Mouse (Mus musculus) intestine, postnatal 0 days (tissue): ENCODE results near the gene Arhgef28. TPM values are rescaled to one million over a fixed set of nuclear protein-coding genes. Genes with fewer than 3 reads are reported as not detected.

Experiments
- ATAC-seq: fragments of 200-750 bp; cut with Nextera tagmentation; 2 replicates; pipeline ENCODE4 v1.8.0; 2017; ENCODE audit warnings: mild to moderate bottlenecking, moderate TSS enrichment, moderate library complexity
- H3K27ac ChIP-seq: fragments of 300-500 bp; sonication (generic); 2 replicates; pipeline ENCODE4 v1.5.1; 2014; ENCODE audit warnings: mild to moderate bottlenecking, low read depth, low read length, moderate library complexity
- H3K27me3 ChIP-seq: fragments of 300-500 bp; sonication (generic); replicated peaks from 2 replicates; pipeline ENCODE4 v1.6.1; 2014; ENCODE audit warnings: low read length, mixed read lengths; ENCODE audit not compliant: control insufficient read depth, insufficient read depth
- H3K36me3 ChIP-seq: fragments of 300-500 bp; sonication (generic); 2 replicates; pipeline ENCODE4 v1.6.1; 2014; ENCODE audit warnings: mild to moderate bottlenecking, moderate library complexity; ENCODE audit not compliant: control insufficient read depth, insufficient read depth
- H3K4me1 ChIP-seq: fragments of 300-500 bp; sonication (generic); replicated peaks from 2 replicates; pipeline ENCODE4 v1.6.1; 2014; ENCODE audit warnings: antibody characterized with exemption, low read length, mixed read lengths; ENCODE audit not compliant: control insufficient read depth, insufficient read depth
- H3K4me2 ChIP-seq: fragments of 300-500 bp; sonication (generic); replicated peaks from 2 replicates; pipeline ENCODE4 v1.6.1; 2014; ENCODE audit warnings: low read depth, mild to moderate bottlenecking, moderate library complexity
- H3K4me3 ChIP-seq: fragments of 300-500 bp; sonication (generic); 2 replicates; pipeline ENCODE4 v1.5.1; 2014; ENCODE audit warnings: low read depth, low read length
- H3K9ac ChIP-seq: fragments of 300-500 bp; sonication (generic); 2 replicates; pipeline ENCODE4 v1.6.1; 2014; ENCODE audit warnings: mild to moderate bottlenecking, low read depth, low read length
- H3K9me3 ChIP-seq: fragments of 300-500 bp; sonication (generic); 2 replicates; pipeline ENCODE4 v1.6.1; 2016; ENCODE audit warnings: mixed run types; ENCODE audit not compliant: control insufficient read depth
- CTCF ChIP-seq: sonication (generic); IDR thresholded peaks from 2 replicates; pipeline ENCODE4 v1.5.1; 2016; ENCODE audit warnings: low read depth, mild to moderate bottlenecking, control low read depth, antibody characterized with exemption, moderate library complexity
- WGBS: fragments of 180-500 bp; shearing (Covaris S2); extraction: QIAGEN DNeasy Blood & Tissue Kit; methylation state at CpG from one replicate; pipeline ENCODE4 v1.1.7; 2014; 5-methylcytosine and 5-hydroxymethylcytosine counted together
- polyA plus RNA-seq: library from polyadenylated mRNA; unstranded; fragments of >200 nt; fragmentation: Nextera tagmentation; extraction: Ambion mirVana; gene quantifications from 2 replicates; pipeline ENCODE4 v1.2.1, GENCODE M21; 2015

Gene Arhgef28
- polyA plus RNA-seq, 1 experiment from 2014 or later, result 13.8 TPM

DNA sequence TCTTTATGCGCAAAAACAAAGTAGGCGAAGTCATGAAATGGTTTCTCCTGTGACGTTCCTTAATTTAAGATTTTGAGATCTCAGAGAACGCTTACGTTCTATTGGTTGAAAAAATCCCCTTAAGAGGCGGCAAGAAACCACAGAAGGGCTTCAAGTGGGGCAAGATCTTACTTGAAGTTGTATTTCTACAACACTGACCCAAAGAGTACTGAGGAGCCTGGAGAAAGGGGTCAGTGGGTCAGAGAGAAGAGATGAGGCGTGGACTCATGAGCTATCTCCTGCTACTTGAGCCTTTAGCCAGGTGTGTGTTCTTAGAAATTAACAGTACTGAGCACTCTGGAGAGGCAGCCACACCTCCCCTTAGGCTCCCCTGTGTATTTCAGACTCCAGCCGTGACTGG is 44.7 kb downstream of the Arhgef28 start:
- Histone ChIP-seq H3K36me3 (no peaks in the 10 kb centered on the region), H3K27me3 (no peaks in the 10 kb centered on the region), H3K4me2 (no peak overlapping the region), H3K9ac (no peak overlapping the region), H3K4me1 (peaks cover 5% of the 10 kb centered on the region; the same call in 1 of the 2 replicates), H3K4me3 (no peak overlapping the region), H3K27ac (no peak overlapping the region), H3K9me3 (no peaks in the 10 kb centered on the region)
- WGBS, result 94% methylated on average over 8 of the region's 8 CpGs
- TF ChIP-seq CTCF, result no peak
- ATAC-seq, result no peak

DNA sequence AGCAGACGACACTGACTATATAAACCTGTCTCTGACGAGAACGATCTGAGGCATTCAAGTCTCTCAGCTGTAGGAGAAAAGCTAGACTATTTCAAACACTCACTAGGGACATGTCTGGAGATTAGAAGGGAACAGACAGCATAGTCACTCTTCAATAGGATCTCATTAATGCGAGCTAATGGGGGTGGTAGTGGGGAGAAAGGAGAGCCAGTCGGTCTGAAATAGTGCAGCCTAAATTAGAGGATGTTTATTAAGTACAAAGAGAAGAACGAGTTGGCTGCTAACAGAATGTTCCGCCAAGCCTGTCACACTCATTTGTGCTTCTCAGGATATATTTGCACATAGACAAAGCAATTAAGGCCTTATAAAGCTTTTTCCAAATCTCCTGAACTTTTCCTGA is 49.6 kb downstream of the Arhgef28 start:
- Histone ChIP-seq H3K36me3 (no peaks in the 10 kb centered on the region), H3K4me1 (no peaks in the 10 kb centered on the region), H3K27me3 (no peaks in the 10 kb centered on the region), H3K4me3 (no peak overlapping the region), H3K9me3 (no peaks in the 10 kb centered on the region), H3K4me2 (no peak overlapping the region), H3K9ac (no peak overlapping the region), H3K27ac (no peak overlapping the region)
- no peak for ATAC-seq
- 69% methylated on average over 7 of the region's 7 CpGs for WGBS
- TF ChIP-seq CTCF, result no peak

DNA sequence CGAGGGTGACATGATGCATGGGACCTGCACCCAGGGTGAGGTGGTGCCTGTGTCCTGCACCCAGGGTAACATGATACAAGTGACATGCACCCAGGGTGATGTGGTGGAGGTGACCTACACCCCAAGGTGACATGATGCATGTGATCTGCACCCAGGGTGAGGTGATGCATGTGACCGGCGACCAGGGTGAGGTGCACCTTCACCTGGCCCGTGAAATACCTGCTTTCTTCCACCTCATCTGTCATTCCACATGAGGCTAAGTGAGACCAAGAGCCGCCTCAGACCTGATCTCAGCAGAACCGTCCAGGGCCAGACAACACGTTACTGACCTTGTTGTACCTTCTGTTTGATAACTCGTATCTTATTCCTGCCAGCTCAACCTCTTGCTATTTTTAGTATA is 53.5 kb downstream of the Arhgef28 start:
- H3K36me3 ChIP-seq, result no peaks in the 10 kb centered on the region
- H3K27ac ChIP-seq, result no peak overlapping the region; the same call in 1 of the 2 replicates
- no peak overlapping the region for H3K9ac ChIP-seq
- no peak overlapping the region for H3K4me3 ChIP-seq
- WGBS, result 71% methylated on average over 8 of the region's 8 CpGs
- H3K4me1 ChIP-seq, result peaks cover 10% of the 10 kb centered on the region; the same call in 1 of the 2 replicates
- H3K9me3 ChIP-seq, result no peaks in the 10 kb centered on the region
- no peak for TF ChIP-seq CTCF
- H3K4me2 ChIP-seq, result no peak overlapping the region
- no peaks in the 10 kb centered on the region for H3K27me3 ChIP-seq
- ATAC-seq, result peak; percentile 83

DNA sequence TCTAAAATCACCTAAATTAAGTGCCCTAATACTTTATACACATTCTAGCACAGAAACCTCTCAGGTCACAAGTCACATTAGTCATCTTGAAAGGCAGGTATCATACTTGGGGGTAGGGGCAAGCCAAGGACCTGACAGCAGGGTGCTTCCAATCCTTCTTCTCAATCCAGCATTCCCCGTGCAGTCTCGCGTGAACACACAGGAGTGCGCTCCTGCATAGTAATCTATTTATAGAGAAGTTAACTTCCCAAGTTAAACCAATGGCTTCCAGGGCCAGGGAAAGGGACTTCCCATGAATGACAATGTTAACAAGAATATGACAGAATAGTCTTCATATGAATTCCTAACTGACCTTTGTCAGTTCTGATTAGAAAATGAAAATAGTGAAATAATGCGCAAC is 58.7 kb downstream of the Arhgef28 start:
- H3K27ac ChIP-seq, result no peak overlapping the region
- 66% methylated on average over 5 of the region's 5 CpGs for WGBS
- no peak overlapping the region for H3K9ac ChIP-seq
- no peak overlapping the region for H3K4me2 ChIP-seq
- H3K27me3 ChIP-seq, result no peaks in the 10 kb centered on the region
- peaks cover 11% of the 10 kb centered on the region; the same call in 1 of the 2 replicates for H3K4me1 ChIP-seq
- no peak overlapping the region for H3K4me3 ChIP-seq
- ATAC-seq, result no peak
- peak; percentile 18 for TF ChIP-seq CTCF
- no peaks in the 10 kb centered on the region for H3K9me3 ChIP-seq
- no peaks in the 10 kb centered on the region for H3K36me3 ChIP-seq

DNA sequence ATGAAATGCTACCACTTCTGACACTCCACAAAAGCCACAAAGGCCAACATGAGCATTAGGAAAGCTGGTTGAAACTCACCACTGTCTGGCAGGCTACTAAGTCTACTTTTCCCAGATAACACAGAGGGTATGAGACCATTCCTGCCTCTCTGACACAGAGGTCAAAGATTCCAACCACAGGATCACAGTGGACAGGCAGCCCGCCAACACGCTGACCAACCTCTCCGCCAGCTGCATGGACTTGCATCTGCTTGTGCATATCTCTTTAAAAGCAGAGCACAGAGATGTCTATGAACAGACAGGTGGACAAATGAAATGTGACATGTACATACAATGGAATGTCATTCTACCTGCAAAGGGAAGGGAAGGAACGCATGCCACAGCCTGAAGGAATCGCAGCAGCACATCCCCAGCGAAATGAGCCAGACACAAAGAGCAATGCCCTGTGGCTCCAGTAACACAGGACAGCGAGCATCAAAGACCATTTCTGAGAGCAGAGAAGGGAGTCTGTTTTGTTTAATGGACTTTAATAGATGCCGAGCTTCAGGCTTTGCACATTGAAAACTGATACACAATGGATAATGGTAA is 59.6 kb downstream of the Arhgef28 start:
- Histone ChIP-seq H3K9ac (no peak overlapping the region), H3K36me3 (no peaks in the 10 kb centered on the region), H3K27me3 (no peaks in the 10 kb centered on the region), H3K4me1 (peaks cover 11% of the 10 kb centered on the region; the same call in 1 of the 2 replicates), H3K4me2 (no peak overlapping the region), H3K27ac (no peak overlapping the region), H3K9me3 (no peaks in the 10 kb centered on the region), H3K4me3 (no peak overlapping the region)
- TF ChIP-seq CTCF, result no peak
- WGBS, result 92% methylated on average over 8 of the region's 8 CpGs
- ATAC-seq, result no peak

DNA sequence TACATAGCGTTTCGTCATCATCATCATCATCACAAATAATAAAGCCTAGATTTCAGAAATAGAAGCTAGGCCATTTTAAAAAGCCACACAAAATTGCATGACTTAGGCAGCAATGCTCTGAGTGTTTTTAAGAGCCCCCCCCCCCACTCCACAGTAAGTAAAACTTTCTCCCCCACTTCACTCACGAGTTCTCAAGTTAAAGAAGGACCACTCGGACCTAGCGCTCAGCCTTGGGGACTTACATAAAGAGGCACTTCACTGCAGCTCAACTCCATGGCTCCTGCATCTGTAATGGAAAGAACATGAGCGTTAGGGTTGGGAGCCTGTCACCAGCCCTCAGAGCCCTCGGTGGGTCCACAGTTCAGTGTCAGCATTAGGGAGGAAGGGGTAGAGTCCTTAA is 60.9 kb downstream of the Arhgef28 start:
- Histone ChIP-seq H3K4me2 (no peak overlapping the region), H3K4me3 (no peak overlapping the region), H3K36me3 (no peaks in the 10 kb centered on the region), H3K9me3 (no peaks in the 10 kb centered on the region), H3K27ac (no peak overlapping the region), H3K9ac (no peak overlapping the region), H3K27me3 (no peaks in the 10 kb centered on the region), H3K4me1 (peaks cover 11% of the 10 kb centered on the region; the same call in 1 of the 2 replicates)
- ATAC-seq, result no peak
- no peak for TF ChIP-seq CTCF
- WGBS, result 89% methylated on average over 7 of the region's 7 CpGs
